Mouse (Mus musculus) mouse embryonic stem cell (cell line): ENCODE measurements around the gene Ift122.
"Not testable (repeated sequence)": the region's sequence is repeated elsewhere in the genome, so short reads cannot be mapped to it uniquely, and the experiment has no call there.

Experiments used
- in situ Hi-C, 2 experiments: fragments of 300-500 bp; cut with MboI; formaldehyde crosslinking; loops; 1 replicate in 1 of 2; 3 replicates in 1 of 2; pipeline ENCODE4 v1.14.3; 2019 to 2020; ENCODE audit warnings: low sequenced_read_pairs in 2 of 2, low pct_unique_long_range_greater_than_20kb in 1 of 2, mixed read lengths in 1 of 2; ENCODE audit not compliant: unreplicated experiment in 1 of 2

The Ift122 gene

DNA sequence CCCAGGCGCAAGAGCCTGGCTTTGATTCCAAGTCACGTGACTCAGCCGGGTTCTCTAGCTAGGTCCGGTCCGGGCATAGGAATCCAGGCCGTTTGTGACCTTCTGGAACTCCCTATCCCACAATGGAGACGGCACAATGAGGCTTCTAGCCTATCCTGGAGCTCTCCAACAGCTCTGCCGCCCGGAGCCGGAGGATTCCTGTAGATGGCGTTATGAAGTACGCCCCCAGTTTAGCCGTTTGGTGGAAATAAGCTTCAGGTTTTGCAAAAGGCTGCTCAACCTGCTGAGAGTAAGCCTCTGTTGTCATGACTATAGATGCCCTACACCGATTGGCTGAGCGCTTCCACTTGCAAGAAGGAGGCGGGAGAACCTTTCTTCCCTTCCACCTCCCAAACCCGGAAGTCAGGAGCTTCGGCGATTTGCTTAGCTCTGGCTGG, 15.1 kb upstream of the Ift122 start, which contains the start of gene Efcab12:
TSS of gene Efcab12 (minus strand) at position 252 of the 437 bp plus-strand sequence.
- in situ Hi-C loops: no loop called here

GRCm38 (mm10) chr6:115838745-115839144, 14.5 kb upstream of the Ift122 start:
- in situ Hi-C loops: no loop called here

DNA sequence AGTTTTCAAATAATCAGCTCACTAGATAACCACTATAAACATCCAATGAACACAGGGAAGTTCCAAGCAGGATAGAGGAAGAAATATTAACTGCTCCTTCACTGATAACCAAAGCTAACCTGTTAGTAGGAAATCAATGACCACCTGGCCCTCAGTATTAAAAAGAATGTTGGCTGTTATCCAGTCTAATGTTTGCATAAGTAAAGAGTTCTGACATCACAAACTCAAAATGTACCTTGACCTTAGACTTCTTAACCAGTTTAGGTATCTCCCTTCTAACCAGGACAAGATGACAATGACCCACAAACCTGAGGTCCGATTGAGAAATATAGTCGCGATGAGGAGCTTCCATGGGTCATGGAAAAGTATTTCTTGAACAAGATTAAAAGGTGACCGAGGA, 8.3 kb upstream of the Ift122 start:
- in situ Hi-C loops: no loop called here

GRCm38 (mm10) chr6:115846640-115847411, 6.4 kb upstream of the Ift122 start:
- in situ Hi-C loops: no loop called here

- in situ Hi-C loops: no loop called here
These were observed 4.5 kb upstream of the Ift122 start for GRCm38 (mm10) chr6:115848598-115849304.

DNA sequence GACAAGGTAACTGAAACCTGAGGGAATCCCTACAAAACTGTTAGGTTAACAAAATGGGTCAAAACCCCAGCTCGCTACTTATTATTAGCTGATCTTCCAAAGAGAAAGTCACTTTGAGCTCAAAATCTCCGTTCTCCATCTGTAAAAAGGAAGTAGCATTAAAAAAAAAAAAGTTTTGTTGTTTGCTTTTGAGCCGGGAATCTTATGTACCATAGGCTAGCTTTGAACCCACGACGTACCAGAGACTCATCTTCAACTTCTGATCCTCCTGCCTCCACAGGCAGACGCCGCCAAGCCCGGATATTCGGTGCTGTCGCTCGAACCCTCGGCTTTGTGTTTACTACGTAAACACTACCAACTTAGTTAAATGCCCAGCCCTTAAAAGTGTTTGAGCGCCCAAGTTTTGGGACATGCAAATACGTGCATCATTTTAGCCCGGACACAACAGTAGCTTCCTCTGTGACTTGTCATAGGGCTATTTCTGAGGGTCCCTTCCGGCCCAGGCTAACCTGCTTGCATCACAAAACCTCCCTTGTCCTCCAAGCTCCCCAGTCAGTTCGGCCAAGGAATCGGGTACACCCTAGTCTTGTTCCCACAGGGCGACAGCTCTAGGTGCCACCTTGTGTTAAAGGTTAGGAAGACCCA, 702 bp upstream of the Ift122 start:
- in situ Hi-C loops: no loop called here

GRCm38 (mm10) chr6:115853985-115854384, 715 bp downstream of the Ift122 start:
- in situ Hi-C loops: no loop called here

DNA sequence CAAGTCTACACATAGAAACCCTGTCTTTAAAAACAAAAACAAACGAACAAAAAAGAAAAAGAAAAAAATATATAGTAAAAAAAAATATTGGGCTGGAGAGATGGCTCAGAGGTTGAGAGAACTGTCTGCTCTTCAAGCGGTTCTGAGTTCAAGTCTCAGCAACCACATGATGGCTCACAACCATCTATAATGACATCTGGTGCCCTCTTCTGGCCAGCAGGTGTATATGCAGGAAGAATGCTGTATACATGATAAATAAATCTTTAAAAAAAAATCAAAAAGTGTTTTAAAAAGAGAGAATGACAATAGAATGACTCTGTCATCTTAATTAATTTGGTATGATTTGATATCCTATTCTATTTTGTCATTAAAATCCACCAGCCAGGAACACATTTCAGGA, 1.2 kb downstream of the Ift122 start:
- in situ Hi-C loops: no loop called here

- in situ Hi-C loops: no loop called here
These were observed 2.6 kb downstream of the Ift122 start for GRCm38 (mm10) chr6:115855733-115856360.

DNA sequence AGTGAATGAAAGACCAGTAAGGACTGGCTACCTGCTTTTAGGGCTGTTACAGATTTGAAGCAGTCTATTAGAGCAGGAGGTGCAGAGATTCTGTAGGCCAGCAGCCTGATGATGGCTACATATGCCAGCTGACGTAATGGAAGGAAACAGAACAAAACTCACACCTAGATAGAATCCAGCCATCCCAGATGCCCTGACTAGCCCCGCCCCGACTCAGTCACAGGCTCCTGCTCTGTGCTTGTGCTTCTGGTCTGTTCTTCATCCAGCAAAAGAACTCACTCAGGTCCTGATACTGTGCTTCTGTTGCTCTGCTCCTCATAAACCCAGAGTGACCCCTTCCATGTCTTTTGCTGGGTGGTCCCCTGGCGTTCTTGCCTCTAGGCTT, 3.1 kb downstream of the Ift122 start:
- in situ Hi-C loops: no loop called here

DNA sequence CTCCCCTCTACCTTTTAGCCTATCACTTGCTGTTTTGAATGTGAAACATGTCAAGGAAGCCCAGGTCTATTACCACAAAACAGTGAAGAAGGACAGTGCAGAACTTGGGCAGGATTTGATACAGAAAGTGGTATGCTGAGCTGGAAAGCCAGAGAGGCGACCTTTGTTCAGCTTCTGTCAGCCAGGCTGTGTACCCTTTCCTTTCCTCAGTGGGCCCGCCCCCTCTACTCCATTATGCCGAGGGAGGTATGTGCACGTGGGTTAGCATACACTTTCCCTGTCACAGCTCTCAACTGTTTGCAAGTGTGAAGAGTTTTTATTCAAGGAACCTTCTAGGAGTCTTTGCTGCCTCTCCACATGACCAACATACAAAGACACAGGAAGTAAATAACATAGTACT, 6.0 kb downstream of the Ift122 start:
- in situ Hi-C loops: no loop called here

GRCm38 (mm10) chr6:115860027-115860556, 6.8 kb downstream of the Ift122 start:
- in situ Hi-C loops: no loop called here

DNA sequence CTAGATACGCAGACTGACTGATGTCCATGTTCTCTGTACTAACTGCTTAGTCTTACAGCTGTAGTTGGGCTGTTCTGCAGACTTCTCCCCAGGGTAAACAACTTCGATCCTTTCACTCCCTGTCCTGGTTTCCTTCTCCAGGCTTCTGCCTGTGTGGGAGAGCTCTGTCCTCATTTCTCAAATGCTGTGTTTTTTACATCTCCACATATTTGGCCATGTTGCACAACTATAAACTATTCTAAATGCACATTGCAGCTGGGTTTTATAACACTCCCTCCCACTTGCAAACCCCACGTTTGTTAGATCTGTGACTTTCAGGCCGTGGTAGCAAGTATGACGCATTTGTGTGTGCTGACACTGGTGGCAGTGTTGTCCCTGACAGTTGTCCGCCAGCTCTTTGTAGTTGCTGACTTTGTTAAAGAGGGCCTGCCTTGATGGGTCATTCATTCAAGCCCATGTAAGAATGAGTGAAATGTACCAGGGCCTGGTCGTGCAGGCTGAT, 10.1 kb downstream of the Ift122 start:
- in situ Hi-C loops: no loop called here

- in situ Hi-C loops: no loop called here
These were observed 12.0 kb downstream of the Ift122 start for GRCm38 (mm10) chr6:115865246-115865645.

DNA sequence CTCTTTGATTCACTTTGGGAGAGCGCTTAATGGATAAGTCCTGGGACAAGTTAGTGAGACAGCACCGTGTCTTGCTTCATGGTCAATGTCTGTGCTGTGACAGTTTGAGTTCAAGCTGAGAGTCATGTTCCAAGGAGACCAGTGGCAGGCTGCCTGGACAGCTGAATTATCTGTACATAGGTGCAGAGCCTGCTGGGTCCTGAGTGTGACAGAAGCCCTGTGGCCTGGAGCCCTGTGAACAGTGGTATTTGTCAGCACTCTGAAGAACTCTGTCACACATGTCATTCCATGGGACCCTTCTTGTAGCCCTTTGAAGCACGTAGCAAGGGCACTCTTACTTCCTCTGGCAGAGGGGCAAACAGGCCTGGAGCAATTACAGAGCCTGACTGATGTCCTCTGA, 13.9 kb downstream of the Ift122 start:
- in situ Hi-C loops: not testable (repeated sequence)

- in situ Hi-C loops: not testable (repeated sequence)
These were observed 18.0 kb downstream of the Ift122 start for GRCm38 (mm10) chr6:115871318-115871717.

- in situ Hi-C loops: no loop called here
These were observed 24.0 kb downstream of the Ift122 start for GRCm38 (mm10) chr6:115877239-115877638.

DNA sequence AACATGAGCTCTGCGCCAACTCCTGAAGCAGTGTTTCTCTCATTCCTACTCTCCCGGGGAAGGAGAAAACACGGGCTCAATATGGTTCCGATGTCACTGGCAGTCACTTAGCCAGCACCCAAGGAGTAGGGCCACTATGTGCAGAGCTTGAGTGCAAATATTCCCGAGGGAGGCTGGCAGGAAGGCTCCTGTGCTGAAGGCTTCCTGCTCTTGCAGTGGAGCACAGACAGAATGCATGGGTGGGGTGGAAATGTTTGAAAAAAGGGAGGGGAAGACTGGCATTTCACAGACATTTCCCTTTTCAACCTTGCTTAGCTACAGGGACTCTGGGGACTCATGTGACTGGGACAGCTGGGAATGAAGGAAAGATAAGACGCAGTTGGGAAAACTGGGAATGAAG, 25.4 kb downstream of the Ift122 start:
- in situ Hi-C loops: no loop called here
